Mouse (Mus musculus) thymus, postnatal 4 days (tissue): ENCODE measurements at regions not wholly inside any gene's neighbourhood (a gene's known extent, or its start where the extent isn't known, plus 50 kb on each side); places are given as distances from the start of the nearest gene placed in this dataset.

Experiments
- DNase-seq: peaks from one replicate; pipeline ENCODE4 v3.0.0; 2021

DNA sequence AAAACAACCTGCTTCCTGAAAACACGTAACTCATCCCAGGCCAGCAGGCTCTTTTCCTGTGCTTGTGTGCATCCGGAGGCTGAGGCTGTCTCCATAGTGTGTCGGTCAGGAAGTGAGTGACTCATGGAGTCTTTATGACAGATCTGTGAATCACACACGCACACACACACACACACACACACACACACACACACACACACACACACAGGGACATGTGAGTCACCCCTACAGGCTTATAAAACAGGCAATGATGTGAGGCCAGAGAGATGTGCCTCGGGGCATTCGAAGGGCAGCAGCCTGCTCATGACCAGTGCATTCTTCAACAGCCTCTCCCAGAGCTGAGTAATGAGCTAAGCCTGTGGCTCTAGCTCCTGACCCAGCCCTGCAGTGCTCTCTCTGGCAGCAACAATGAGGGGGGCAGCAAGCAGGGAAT lies 97.5 kb upstream of the Dlx2 start:
- no peak for DNase-seq

DNA sequence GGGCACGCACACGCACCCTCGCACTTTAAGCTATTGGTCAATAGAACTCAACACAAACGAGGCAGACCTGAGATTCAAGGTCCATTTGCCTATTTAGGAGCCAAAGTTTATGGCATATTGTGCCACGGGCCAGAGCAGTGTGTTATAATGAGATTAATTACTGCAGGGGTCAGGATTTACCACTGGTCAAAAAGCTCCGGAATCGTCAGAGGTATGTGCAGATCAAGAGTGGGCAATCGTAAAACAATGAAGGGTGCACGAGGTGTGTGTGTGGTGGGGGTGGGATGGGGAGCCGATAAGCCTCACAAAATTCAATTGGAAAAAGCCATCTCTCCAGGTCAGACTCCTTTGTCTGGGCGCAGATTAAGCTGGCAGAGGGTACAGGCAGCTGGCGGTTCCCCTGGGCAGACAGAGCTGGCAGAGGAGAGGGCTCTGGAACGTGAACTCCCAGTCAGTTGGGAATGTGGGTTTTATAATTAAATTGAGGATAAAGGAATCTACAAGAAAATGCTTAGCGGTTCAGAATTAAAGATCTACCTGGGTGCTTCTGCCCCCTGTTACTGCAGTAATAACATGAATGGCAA lies 97.4 kb upstream of the Itga6 start:
- no peak for DNase-seq

DNA sequence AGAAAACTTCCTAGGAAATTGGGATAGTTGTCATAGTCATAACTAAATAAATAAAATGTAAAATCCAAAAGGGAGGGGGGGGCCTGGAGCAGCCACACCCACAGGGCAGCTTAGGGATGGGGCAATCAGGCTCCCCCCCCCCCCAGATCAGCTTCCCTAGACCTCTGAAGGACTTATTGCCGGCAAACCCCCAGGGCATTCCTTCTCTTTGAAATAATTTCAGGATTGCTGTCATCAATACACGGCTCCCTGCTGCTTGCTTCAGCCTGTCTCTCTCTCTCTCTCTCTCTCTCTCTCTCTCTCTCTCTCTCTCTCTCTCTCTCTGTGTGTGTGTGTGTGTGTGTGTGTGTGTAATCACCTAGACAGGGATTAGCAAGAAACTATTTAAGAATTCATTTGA lies 93.8 kb upstream of the Itga6 start:
- DNase-seq: no peak

DNA sequence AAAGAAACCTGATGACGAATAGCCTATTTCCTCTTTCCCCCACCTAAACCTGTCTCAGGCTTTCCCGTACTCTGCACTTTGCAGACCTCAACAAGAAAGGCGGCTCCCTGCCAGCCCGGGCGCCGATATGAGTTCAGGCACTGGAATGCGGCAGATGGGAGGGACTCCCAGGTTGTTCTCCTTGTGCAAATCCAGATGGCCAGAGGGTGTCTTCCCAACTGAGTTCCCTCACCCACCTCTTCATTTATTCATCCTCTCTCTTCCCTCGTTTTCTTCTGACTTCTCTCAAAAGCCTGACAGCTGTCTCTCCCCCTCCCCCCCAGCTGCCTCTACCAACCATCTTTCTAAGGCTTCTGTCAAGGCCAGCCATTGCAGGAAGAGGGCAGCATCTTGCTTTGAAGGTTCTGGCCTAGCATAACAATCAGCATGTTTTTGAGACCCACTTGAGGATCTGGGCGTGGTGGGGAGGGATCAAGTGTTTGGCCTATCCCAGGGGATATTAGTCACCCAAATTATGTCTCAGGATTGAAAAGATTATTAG lies 93.1 kb upstream of the Itga6 start:
- DNase-seq: peak; percentile 75

DNA sequence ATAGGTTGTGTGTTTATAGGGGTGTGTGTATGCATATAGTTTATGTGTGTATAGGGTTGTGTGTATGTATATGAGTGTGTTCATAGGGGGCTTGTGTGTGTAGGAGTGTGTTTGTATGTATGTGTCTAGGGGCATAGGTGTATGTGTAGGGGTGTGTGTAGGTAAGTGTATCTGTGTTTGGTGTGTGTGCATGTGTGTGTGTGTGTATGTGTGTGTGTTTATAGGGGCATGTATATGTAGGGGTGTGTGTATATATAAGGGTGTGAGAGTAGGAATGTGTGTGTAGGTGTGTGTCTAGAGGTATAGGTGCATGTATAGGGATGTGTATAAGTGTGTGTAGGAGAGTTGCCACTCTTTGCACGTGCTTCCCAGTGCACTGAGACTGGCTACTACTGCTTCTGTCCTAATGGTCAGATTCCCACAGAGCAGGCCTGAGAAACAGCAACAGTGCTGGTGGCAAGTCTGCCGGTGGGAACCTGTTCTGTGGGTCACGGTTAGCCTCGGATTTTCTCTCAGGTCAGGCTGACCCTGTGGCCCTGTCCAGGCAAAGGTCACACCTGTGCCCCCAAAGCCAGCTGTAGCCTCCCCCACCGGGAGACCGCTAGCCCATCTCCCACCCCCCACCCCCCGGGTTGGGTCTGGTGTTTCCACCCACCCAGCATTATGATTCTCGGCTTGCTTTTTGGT lies 90.5 kb upstream of the Itga6 start:
- no peak for DNase-seq

DNA sequence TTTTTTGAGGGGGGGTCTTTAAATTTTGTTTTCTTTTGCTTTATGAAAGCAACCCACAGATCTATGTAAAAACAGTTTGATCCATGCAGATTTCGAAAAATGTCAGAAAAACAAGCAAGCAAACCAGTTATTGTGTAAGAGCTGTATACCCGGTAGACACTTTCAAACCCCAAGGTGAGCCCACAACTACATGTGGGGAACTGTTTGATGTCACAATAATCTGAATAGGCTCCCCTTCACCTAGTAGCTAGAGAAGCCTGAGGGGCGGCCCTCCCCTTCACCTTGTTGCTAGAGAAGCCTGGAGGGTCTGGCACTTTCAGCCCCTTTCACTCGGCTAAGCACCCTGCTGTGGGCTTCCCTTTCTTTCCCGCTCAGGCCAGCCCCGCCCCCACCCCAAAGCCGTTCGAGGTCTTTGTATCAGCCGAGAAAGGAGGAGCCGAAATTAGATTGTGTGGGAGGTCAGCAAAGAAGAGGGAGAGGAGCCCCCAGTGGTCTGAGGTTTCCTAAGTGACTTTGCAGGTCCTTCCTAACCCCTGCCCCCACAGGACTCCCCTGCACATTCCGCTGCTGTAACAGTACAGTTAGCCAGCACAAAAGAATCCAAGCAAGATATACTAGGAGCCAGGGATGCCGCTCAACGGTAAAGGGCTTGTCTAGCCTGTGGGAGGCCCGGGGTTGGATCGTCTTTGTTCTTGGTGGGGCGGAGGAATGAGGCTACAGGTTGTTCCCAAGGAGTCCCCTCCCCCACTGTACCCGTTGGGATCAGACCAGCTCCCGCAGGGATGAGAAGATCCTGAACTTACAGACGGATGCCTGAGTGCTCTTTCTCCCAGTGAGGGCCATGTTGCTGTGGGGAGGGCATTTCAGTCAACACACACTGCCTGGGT lies 89.7 kb upstream of the Itga6 start:
- peak; percentile 55 for DNase-seq

DNA sequence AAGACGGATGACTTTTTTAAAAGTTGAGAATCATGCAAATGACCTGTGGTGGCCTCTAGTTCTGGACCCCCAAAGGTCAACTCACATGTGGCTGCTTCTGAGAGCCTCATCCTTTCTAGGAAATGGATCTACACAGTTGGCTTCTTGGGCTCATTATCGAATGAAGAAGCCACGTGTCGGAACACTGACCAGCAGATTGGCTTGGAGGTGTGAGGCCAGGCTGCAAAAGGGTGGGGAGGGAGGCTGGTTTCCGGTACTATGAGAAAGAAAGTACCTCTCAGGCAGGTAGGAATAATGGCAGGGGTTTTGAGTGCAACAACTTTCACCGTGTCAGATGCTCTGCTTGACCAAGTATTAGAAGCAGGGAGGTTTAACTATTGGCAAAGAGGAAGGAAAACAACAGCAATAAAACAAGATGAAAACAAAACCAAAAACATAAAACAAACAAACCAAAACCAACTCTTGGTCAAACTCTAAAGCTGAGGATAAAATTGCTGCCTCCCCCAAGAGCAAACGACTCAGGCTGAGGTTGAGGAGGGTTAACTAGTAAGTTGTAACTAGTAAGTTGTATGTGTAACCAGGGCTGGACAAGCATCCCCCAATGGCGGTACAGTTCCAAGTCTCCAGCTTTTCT lies 88.7 kb upstream of the Itga6 start:
- no peak for DNase-seq

DNA sequence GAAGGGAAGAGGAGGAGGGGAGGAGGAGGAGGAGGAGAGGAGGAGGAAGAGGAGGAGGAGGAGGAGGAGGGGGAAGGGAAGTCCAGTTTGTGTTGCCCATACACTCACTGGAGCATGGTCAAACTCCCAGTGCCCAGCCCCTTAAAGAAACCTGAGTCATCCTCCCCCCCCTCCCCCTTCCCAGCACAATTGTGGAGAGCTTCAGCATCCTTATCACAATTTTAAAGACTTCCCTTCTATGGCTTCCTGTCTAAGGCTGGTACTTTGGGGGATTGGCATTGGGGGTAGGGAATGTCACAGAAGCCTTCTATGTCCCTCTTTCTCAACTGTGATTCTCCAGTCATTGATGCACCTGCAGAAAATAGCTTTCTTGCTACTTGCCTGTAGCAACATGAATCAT lies 84.0 kb upstream of the Itga6 start:
- DNase-seq: no peak

DNA sequence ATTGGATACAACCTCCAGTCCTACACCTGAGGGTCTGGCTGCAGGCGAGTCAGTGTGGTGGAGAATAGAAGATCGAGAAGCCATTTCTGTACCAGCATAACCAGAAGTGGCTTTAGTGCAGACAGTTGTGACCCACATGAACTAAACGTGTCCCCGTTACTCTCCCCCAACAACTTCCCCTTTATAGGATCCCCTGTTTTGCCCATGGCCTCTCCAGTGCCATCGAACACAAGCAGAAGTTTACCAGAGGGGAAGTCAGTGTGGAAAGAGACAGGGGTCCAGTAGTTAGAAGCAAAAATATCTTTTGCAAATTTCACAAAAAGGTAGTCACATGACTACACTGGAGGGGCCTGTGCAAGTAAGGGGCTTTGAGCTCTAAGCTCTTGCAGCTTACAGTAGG lies 83.4 kb upstream of the Itga6 start:
- DNase-seq: no peak

DNA sequence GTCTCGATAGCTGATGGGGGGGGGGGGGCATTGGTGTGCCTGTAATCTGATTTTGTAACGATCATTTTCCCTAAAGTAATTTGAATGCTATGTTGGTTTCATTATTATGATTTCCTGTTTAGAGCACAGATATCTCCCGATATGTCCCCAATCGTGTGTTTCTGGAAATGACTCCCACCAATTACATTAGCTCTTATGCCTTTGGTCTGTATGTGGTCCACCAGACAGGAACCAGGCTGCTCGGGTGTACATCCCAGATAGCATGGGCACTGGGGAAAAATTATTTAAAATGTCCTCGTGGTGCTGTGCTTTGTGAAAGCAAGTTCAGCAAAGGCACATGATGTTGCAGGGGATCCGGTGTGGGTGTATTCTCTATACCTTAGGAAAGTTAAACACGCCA lies 82.0 kb upstream of the Itga6 start:
- DNase-seq: no peak

DNA sequence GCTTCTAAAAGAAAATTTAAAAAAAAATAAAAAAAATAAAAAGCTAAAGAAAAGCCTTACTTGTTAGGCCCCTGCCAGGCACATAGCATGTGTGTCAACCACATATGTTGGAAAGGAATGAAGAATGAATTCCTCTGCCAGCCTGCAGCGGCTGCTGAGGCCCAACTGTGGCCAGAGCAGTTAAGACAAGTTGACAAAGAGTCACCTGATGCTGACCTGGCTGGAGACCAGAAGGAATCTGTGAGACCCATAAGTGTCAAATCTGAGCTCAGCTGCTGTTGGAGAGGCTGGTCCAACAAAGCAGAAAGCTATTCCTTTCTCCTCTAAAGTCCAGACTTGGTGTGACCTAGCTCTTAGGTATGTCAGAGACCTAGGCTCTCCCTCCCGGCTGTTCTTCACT lies 78.5 kb upstream of the Itga6 start:
- DNase-seq: no peak

DNA sequence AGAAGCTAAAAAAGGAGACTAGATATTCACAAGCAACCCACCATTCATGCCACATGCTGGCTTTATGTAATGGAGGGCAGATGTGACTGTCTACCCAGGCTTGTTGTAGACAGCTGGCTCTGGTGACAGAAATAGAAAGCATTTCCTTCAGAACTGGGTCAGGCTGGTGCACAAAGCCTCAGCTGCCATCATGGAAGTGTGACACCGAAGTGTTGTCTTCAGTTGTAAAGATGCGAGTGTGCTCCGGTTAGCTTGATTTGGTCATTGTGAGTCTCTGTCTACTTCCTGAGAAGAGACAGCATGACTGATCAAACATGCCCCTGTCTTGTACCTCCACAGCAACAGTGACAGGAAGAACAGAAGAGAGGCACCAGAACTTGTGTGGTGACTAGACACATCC lies 77.7 kb upstream of the Itga6 start:
- DNase-seq: peak; percentile 60

DNA sequence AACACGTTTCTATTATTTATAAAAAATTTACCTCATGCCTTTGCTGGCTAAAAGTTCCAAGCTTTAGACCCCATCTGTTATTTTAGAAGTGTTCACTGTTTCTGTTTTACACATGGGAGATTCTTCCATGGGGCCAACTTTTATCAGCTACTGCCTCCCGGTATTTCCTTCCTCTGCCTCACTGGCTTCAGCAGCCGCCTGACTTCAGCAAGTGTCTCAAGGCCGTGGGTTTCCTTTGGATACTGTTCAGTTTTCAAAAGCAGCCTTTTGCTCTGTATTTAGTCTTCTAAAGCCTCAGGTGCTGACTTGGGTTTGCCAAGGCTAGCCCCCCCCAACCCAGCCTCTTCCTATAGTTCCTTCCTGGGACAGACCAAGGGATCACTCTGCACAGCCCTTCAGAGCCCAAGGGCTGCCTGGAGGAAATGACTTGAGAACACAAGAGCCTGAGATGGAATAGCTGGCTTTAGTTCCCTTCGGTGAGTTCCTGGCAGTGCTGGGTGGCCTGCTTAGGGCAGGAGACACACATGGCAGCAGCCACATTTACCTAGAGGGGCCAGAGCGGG lies 75.1 kb upstream of the Itga6 start:
- no peak for DNase-seq

DNA sequence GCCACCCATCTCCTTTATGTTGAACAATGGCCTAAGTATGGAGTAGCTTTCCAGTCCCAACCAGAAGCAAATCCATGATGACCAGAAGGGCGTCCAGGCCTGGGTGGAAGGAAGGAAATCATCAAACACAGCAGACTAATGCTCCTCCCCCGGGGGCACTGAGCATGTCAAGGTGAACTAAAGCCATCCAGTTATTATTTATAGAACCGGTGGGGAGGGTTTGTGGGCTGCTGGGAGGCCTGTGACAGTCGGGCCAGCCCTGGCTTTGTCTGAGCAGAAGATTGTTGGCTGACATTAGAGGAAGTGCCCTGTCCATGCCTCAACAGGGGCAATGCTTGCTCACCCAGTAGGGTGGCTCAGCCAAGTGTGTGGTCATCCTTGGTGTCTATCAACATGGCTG lies 74.5 kb upstream of the Itga6 start:
- DNase-seq: no peak

DNA sequence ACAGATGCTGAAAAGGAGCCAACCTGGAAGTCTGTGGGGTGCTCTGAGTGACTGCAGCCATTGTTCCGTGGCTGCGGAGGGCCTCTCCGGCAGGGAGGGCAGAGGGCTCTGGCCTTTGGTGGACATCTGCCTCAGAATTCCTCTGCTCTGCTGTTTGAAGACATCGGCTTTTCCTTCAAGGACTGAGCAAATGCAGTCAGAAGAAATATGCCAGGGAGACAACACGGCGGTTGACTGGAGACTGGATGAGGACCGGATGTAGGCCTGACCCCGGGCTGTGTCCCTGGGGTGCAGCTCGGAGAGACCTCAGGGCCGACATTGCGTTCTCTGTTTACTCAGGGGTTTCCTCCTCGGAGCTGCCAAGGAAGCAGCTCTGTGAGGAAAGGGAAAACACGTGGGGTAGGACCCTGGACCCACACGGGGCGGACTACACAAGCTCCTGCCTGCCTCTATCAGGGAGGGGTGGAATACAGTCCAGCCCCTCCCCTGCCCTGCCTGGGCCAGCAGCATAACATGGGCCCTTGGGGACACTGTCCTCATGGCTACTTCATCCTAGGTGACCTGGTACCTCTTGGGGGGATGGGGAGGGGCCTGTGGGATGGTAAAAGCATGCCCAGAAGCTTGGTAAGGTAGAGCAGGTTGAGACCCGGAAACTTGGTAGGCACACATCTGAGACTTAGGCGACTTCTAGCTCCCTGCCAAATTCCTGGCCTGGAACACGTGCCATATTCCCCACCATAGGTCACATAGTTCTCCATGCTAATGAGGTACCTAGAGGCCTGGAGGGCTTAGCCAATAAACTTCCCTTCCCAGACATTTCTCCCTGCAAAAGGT lies 72.1 kb upstream of the Itga6 start:
- DNase-seq: no peak

DNA sequence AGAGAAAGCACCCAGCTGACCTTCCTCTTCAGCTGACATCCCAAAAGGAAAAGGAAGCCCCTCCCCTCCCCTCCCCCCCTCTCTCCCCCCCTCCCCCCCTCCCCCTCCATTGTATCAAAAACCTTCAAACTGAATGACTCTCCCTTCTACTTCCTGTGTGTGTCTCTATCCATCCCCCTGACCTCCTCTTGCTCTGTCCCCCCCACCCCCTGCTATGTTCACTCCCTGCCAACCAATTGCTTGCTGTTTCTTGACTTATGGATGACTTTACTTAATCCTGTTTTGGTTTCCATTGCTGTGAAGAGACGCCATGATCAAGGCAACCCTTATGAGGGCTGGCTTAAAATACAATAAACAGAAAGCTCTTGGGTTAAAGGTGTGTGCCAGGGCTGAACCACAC lies 64.7 kb upstream of the Itga6 start:
- no peak for DNase-seq

DNA sequence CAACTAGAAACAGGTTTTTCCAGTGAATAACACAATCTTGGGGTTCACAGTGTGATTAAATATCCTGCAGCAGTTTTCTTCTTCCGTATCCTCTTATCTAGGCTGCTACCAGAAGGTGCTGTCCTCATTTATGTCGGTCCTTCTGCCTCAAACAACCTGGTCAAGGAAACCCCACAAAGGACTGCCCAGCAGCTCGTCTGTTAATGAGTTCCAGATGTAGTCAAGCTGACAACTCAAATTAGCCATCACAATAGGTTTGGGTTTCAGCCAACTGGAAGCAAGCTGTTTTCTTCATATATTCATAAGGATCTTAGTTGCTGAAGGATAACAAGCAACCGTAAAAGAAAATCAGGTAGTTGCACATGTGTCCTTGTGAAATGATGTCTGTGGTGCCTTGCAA lies 64.3 kb upstream of the Itga6 start:
- DNase-seq: no peak

DNA sequence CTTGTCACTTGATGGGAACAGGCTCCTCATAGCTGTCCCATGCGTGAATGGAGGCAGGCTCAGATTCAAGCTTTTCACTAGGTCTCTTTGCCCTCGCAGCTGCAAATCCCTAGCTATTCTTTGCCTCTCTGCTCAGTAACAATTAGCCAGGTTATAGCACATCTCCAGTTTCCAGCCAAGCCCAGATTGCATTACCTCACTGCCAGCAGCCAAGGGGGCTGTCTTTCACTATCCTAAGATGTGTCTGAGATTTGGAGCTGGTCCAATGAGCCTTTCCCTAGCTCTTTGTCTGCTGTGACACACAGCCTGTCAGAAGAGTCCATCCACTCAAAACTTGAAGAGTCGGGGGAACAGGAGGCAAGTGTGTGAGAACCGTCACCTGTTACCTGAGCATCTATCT lies 62.0 kb upstream of the Itga6 start:
- DNase-seq: no peak

DNA sequence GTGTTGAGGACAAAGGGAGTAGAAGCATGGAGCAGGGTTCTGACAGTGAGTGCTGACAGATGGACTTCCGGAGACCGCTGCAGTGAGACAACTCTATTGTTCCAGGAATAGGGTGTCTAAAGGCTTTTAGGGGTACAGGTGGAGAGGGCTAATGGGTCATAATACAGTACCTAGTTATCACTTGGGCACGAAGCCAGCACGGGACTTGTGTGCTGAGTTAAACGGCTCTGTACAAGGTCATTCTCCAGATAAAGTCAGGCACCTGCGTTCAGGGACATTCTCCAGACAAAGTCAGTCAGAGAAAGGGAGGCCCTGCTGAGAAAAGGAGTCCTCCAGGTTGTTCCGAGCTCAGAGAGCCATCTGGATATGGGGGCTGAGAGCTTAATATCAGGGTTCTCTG lies 60.2 kb upstream of the Itga6 start:
- DNase-seq: no peak

DNA sequence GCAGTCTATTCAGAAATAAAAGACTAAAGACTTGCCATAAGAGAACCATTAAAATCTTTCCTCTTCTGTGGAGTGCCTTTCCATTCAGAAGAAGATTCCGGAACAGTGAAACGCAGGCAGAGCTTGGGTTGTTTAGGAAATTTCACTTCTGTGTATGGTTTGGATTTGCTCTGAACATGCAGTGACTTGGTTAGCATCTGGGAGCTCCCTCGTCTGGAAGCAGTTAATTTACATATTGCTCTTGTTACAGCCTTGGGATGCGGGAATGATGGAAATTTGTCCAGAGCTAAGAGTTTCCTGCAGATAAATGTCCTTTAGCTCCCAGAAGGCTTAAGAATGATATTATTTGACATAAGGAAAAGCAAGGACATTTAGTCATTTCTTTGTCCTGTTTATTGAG lies 56.4 kb upstream of the Itga6 start:
- no peak for DNase-seq

DNA sequence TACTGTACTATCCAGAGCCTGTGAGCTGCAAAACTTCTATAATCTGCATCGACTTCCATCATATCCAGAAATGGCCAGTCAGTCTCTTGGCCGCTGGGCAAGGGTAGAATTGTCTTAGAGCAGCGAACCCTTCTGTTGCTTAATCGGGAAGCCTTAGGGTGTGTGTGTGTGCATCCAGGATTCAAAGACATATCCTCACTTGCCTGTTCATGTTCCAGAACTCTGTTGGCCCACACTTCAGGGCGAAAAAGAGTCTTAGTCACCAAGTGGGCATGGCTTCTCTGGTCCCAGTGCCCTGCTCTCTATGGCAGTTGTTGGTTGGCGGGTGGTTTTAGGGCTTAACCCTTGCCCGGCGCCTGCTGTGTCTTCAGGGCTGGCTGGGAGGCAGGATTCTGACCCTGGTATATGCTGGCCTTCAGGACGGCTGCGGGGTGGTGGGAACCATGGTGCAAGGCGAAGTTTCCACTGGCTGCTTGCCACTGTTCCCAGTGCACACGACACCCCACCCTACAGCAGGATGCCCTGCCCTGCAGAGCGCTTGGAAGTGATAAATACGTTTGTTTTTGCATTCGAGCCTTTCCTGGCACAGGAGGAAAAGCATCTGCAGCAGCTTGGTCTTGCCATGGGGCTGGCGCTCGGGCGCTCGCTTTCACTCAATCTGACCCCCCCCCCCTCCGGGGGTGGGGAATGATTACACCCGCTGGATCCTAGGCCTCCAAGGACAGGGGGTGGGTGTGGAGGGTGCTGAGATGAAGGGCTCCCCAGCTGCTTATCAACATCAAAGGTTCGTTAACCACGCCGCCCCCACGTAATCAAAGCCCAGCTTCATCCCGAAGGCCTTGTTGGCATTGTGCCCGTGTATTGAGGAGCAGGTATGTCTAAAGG lies 54.9 kb upstream of the Itga6 start:
- no peak for DNase-seq
